Mouse (Mus musculus) inflammation-experienced regulatory T-cells, adult 16 weeks (primary cell): ENCODE results near the gene Gm7970. TPM values are rescaled to one million over a fixed set of nuclear protein-coding genes. Genes with fewer than 3 reads are reported as not detected.

ENCODE experiments used
- polyA plus RNA-seq: library from polyadenylated mRNA; unstranded; fragments of 100-300 nt; shearing (Covaris generic); gene quantifications from one replicate; pipeline ENCODE4 v1.2.1, GENCODE M21; 2017

The Gm7970 gene
- not detected for polyA plus RNA-seq

GRCm38 (mm10) chr14:41555483-41555882 is at the start of gene Gm7970:
Gene Gm7970 (minus strand): TSS chr14:41555583.

GRCm38 (mm10) chr14:41572911-41573310 is 17.5 kb upstream of the Gm7970 start, which contains the start of gene 1700049E17Rik2:
Gene 1700049E17Rik2 (plus strand): TSS chr14:41573211.

Other genes starting within 250 kb of the Gm7970 start
- 0.88 TPM for gene Gm5798, start 207.0 kb downstream of the Gm7970 start, polyA plus RNA-seq
- gene Gm7945, start 169.2 kb downstream of the Gm7970 start, polyA plus RNA-seq, result not detected
- gene Gm6482, start 147.3 kb downstream of the Gm7970 start, polyA plus RNA-seq, result not detected
- gene Gm7954, start 102.1 kb downstream of the Gm7970 start, polyA plus RNA-seq, result not detected
- not detected for gene Gm3486, start 66.1 kb downstream of the Gm7970 start, polyA plus RNA-seq
- not detected for gene 1700049E17Rik2, start 17.6 kb upstream of the Gm7970 start, polyA plus RNA-seq
- not detected for gene Gm3072, start 69.0 kb upstream of the Gm7970 start, polyA plus RNA-seq
- gene Gm3676, start 90.9 kb upstream of the Gm7970 start, polyA plus RNA-seq, result not detected
- not detected for gene Gm8068, start 146.3 kb upstream of the Gm7970 start, polyA plus RNA-seq
- gene Gm7929, start 195.0 kb upstream of the Gm7970 start, polyA plus RNA-seq, result not detected
- gene Gm47189, start 216.9 kb upstream of the Gm7970 start, polyA plus RNA-seq, result not detected